Mouse (Mus musculus) embryonic fibroblast, embryonic 13.5 days (primary cell): Measurements from ENCODE around the gene Htra3. TPM values are rescaled to one million over a fixed set of nuclear protein-coding genes. Genes with fewer than 3 reads are reported as not detected.
A peak's percentile ranks its signal among the peaks of the same experiment; 100 is the strongest.

Experiments used
- H3K27ac ChIP-seq: 2 replicates; pipeline ENCODE4 v1.5.1; 2012; ENCODE audit warnings: low read length, control low read depth, inconsistent platforms; ENCODE audit not compliant: insufficient read depth
- H3K4me1 ChIP-seq: 2 replicates; pipeline ENCODE4 v1.6.1; 2011; ENCODE audit warnings: low read length; ENCODE audit not compliant: control insufficient read depth, insufficient read depth
- H3K4me3 ChIP-seq: 2 replicates; pipeline ENCODE4 v1.5.1; 2011; ENCODE audit warnings: mild to moderate bottlenecking, control low read depth, low read length; ENCODE audit not compliant: insufficient read depth
- CTCF ChIP-seq: IDR thresholded peaks from 2 replicates; pipeline ENCODE4 v1.5.1; 2011; ENCODE audit warnings: mild to moderate bottlenecking, control low read depth, low read length, moderate library complexity, borderline replicate concordance; ENCODE audit not compliant: insufficient read depth
- POLR2A ChIP-seq: IDR thresholded peaks from 2 replicates; pipeline ENCODE4 v1.6.1; 2011; ENCODE audit warnings: low read depth, mild to moderate bottlenecking, control low read depth, low read length, moderate library complexity
- polyA plus RNA-seq: library from polyadenylated mRNA; stranded (reverse); fragments of >200 nt; gene quantifications from 2 replicates; pipeline ENCODE4 v1.2.4, GENCODE M21; 2011; ENCODE audit warnings: low read depth; ENCODE audit not compliant: missing spikeins, insufficient read length

The Htra3 gene
- polyA plus RNA-seq, 1 experiment = 19.2 TPM

DNA sequence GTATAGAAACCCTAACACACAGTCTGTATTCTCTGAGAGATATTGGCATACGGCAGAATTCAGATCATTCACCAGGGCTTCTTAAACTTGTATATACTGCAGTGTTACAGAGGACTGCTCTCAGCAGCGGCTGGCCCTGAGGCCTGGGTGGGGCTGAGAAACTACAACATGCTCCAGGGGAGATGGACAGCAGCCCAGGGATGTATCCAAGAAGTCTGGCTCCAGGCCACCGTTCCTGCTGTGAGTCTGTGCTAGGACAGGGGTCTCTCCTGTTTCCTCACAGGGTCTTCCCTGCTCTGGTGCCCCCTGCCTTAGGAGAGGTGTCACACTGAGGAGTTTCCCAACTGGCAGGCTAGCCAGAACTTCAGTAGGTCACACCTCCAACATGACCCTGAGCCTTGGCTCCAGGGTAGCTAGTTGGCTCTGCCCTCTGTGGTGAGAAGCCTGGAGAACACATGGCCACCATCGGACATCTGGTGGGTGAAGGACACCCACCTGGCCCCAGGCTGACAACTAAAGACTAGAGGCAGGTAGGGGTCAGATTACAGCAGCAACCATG lies 23.1 kb upstream of the Htra3 start:
- Histone ChIP-seq H3K4me1 (no peaks in the 10 kb centered on the region), H3K4me3 (no peak overlapping the region), H3K27ac (no peak overlapping the region)
- TF ChIP-seq CTCF = no peak
- no peak for TF ChIP-seq POLR2A

DNA sequence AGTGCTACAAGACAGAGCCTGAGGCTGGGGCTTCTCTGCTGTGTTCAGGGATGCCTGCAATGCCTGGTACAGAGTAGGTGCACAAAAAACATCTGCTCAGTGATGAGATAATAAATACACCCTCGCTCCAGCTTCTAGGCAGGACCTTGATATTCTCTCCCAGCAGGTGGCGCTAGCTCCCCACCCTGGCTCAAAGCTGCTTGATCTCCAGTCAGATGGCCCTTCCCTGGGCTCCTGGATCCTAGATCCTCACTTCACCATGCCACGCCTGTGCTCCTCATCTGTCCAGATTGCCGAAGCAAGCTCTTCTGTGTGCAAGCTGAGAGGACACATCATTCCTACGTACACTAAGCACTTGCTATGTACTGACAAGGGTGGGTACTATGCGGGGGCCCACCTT lies 21.5 kb upstream of the Htra3 start:
- TF ChIP-seq POLR2A (no peak), CTCF (peak; percentile 79)
- no peaks in the 10 kb centered on the region for H3K4me1 ChIP-seq

GRCm38 (mm10) chr5:35695815-35696214 lies 16.2 kb upstream of the Htra3 start:
- no peaks in the 10 kb centered on the region for H3K4me1 ChIP-seq
- TF ChIP-seq CTCF (peak; percentile 68; the same call in 1 of the 2 replicates), POLR2A (no peak)
- H3K27ac ChIP-seq = no peak overlapping the region
- no peak overlapping the region for H3K4me3 ChIP-seq

More for the DNA sequence above, 21.5 kb upstream of the Htra3 start:
- Histone ChIP-seq H3K27ac (no peak overlapping the region), H3K4me3 (no peak overlapping the region)

DNA sequence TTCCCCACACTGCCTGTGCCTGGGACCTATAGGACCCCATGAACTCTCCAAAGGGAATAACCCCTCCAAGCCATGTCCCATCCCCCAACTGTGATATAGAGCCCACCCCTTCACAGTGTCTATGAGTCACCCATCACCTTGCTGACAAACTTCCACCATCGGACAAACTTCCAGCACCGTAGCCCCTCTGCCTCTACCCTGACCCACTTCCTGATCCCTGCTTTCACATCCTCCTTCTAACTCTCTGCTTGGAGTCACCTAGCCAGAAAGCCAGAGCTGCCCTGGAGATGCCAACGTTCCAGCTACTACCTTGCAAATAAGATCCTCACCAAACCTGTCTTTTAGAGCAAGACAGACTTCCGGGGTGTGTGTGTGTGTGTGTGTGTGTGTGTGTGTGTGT lies 14.1 kb upstream of the Htra3 start:
- no peak for TF ChIP-seq CTCF
- TF ChIP-seq POLR2A = no peak
- no peak overlapping the region for H3K4me3 ChIP-seq
- no peak overlapping the region for H3K27ac ChIP-seq
- peaks cover 5% of the 10 kb centered on the region; the same call in 1 of the 2 replicates for H3K4me1 ChIP-seq

GRCm38 (mm10) chr5:35691246-35691645 lies 11.7 kb upstream of the Htra3 start:
- peaks cover 5% of the 10 kb centered on the region; the same call in 1 of the 2 replicates for H3K4me1 ChIP-seq
- no peak overlapping the region for H3K4me3 ChIP-seq
- no peak for TF ChIP-seq CTCF
- TF ChIP-seq POLR2A = no peak
- H3K27ac ChIP-seq = no peak overlapping the region

- Histone ChIP-seq H3K4me3 (no peak overlapping the region), H3K27ac (no peak overlapping the region), H3K4me1 (peaks cover 5% of the 10 kb centered on the region; the same call in 1 of the 2 replicates)
- no peak for TF ChIP-seq POLR2A
- TF ChIP-seq CTCF = no peak
Observed at GRCm38 (mm10) chr5:35690485-35691165, 11.0 kb upstream of the Htra3 start.

- TF ChIP-seq CTCF (no peak), POLR2A (no peak)
- peaks cover 5% of the 10 kb centered on the region; the same call in 1 of the 2 replicates for H3K4me1 ChIP-seq
- H3K4me3 ChIP-seq = no peak overlapping the region
- no peak overlapping the region for H3K27ac ChIP-seq
Observed at GRCm38 (mm10) chr5:35689374-35689773, 9.8 kb upstream of the Htra3 start.

DNA sequence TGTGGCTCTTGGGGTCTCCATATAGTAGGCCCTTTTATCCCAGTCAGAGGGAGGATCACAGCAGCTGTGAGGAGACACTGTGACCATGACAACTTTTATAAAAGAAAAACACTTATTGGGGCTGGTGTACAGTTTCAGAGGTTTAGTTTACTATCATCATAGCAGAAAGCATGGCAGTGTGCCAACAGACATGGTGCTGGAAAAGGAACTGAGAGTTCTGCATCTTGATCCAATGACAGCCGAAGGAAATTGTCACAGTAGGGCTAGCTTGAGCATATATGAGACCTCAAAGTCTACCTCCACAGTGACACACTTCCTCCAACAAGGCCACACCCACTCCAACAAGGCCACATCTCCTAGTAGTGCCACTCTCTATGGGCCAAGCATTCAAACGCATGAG lies 9.3 kb upstream of the Htra3 start:
- no peak for TF ChIP-seq CTCF
- TF ChIP-seq POLR2A = no peak
- Histone ChIP-seq H3K4me1 (peaks cover 5% of the 10 kb centered on the region; the same call in 1 of the 2 replicates), H3K27ac (no peak overlapping the region), H3K4me3 (no peak overlapping the region)

DNA sequence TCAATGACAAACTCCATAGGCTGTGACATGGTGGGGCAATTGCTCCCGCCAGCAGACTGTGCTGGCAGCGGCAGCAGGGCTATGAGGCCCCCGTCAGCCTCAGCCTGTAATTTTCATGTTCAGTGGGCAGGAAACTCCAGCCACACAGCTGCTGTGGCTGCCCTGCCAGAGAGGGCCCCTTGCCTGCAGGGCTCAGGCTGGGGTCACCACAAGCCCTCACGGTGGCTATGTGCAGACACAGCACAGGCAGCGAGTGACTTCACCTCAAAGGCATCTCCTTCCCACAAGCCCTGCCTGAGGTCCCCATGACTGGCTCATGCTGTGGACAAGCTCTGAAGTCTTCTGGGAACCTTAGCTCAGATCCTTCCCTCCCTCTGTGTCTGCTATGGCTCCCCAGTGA lies 7.5 kb upstream of the Htra3 start:
- Histone ChIP-seq H3K4me1 (peaks cover 5% of the 10 kb centered on the region; the same call in 1 of the 2 replicates), H3K4me3 (no peak overlapping the region), H3K27ac (peak overlapping the region; percentile 32; the same call in 1 of the 2 replicates)
- TF ChIP-seq CTCF (no peak), POLR2A (no peak)

DNA sequence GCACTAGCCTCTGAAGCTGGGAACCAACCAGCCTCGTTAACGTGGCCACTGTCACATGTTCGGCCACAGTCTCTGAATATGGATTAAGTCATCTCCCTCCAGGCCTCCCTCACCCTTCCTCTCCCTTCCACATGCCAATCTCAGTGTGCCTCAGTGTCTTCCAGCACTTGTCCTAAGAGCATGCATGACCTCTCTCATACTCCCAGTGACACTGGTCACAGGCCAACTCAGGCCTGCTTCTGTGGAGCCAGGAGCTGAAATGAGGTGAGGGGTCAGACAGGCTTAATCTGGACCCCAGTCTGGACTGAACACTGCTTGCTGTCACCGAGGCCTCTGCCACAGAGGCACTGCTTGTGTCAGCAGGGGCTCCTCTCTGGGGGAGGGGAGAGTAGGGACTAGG lies 6.8 kb upstream of the Htra3 start:
- Histone ChIP-seq H3K27ac (no peak overlapping the region), H3K4me1 (peaks cover 5% of the 10 kb centered on the region; the same call in 1 of the 2 replicates), H3K4me3 (no peak overlapping the region)
- TF ChIP-seq POLR2A (no peak), CTCF (no peak)
